Mouse (Mus musculus) adrenal gland (tissue): Measurements from ENCODE around the gene Gm5269.

Experiments used
- intact Hi-C: fragments of 180-260 bp; cut with DNase I; formaldehyde crosslinking; loops from one replicate; pipeline ENCODE4 v1.15.1; 2025
- long read RNA-seq, 2 experiments: library from polyadenylated mRNA; unstranded; transcript quantifications; one replicate each; pipeline ENCODE4 v2.0.0; 2020; ENCODE audit warnings: borderline replicate concordance in 1 of 2; ENCODE audit not compliant: insufficient replicate concordance in 1 of 2

The Gm5269 gene
- long read RNA-seq, experiment 1, result 0 reads
- long read RNA-seq, experiment 2, result 0 reads

DNA sequence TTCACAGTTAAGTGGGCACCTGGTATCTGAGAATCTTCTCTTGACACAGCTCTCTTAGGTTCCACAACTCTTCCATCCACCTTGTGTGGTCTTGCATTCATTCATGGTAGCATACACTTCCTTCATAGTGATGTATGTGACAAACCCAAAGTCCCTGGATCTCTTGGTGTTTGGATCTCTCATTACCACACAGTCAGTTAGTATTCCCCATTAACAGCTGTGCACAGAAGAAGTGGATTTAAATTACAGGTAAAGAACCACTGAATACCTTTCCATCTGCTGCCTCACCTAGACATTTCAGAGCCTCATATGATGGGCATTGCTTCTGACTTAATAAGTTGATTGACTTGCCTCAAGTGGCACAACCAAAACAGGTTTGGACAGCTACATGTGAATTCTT lies at the start of gene Gm5269:
Gene Gm5269 (minus strand): TSS at position 101 of the 400 bp plus-strand sequence.
- intact Hi-C loops, result no loop called here

DNA sequence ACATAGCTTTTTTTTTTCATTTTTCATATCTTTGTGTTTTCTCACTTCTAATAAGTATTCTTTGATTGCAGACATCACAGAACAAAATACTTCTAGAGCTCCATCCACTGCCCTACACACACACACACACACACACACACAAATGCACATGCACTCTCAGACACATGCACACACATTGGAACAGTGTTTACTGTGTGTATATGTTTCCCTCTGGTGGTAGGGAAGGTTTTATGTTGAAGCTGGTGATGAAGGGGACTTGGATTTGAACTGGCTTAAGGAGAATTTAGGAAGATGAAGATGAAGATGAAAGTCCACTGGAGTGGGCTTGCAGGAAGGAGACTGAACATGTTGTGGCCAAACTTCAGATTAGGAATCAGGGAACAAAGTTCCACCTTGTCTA lies 41.1 kb upstream of the Gm5269 start:
- intact Hi-C loops, result no loop called here

DNA sequence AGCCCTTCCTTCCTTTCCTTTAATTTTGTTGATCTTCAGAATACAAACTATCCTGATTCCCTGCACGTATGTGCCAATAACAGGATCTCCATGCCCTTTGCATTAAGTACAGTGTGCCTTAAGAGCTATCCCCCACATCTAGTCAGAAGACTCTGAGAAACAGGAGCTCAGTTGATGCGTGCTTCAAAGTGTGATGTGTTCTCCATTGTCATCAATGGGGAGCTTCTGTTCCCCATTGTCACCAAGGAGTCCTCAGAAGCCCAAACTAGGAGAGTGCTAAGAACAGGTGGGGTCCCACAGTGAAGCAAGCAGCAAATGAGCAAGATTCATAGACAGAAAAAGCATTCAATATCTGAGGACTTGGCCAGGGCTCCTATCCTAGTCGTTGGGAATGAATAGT lies 36.8 kb upstream of the Gm5269 start:
- intact Hi-C loops, result loop anchor here (5.0 kb wide), 2 partner anchors 90 to 105 kb away; no protein-coding TSS in a partner anchor

DNA sequence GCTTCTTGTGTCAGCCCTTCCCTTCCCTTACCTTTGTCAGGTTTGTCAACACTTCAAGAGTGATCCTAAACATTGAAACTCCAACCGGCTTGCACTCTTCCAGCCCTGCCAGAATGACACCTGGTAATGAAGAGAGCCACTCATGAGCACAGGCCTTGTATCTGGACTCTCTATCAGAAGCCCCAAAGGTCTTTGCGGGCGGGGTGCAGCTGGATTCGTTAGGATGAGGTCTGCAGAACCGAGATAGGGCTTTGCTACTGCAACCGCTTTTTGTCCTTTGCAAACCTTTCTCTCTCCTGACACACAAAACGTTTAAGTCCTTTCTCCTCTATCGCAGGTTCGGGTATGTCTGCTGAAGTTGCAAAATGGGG lies 36.3 kb upstream of the Gm5269 start, which contains the start of gene Slc40a1:
Gene Slc40a1 (minus strand): TSS at position 131 of the 371 bp plus-strand sequence.
- intact Hi-C loops, result loop anchor here (5.0 kb wide), 2 partner anchors 89 to 104 kb away; no protein-coding TSS in a partner anchor

DNA sequence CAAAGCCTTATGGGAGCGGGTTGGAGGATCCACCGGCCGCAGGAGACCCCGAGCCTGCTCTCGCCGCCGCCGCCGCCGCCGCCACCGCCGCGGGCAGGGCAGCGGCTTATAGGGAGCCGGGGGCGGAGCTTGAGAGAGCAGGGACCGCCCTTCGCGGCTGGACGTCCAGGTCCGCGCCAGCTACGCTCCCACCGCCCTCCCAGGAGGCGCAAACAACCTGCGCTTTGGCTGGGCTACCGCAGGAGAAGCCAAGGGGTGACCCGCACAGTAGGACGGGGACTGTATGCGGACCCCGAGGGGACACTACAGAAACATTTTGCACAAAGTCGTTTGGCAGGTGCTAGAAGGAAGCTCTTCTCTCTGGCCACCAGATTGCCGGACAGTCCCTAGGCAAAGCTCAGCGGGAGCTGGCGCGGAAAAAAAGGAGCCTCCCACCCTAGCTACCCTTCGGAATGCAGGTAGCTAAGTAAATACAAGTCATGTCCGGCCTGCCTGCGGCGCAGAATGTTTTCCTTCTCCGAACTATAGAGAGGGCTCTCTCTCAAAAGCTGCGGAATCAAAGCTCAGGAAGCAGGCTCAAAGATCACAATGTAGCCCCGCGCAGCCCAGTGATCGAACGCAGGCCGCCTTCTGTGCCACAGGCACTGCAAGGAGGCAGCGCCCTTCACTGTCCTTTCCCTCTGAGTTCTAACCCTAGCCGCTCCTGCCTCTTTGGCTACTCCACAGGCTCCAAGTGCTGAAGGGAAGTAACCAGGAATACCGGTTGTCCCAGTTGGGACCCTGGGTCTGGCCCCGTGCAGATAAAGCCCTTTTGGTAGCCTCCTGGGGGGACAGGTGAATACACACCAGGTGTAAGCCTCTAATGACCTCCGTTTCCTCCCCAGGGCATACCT lies 35.7 kb upstream of the Gm5269 start:
- intact Hi-C loops, result loop anchor here (5.0 kb wide), 2 partner anchors 88 to 103 kb away; no protein-coding TSS in a partner anchor

DNA sequence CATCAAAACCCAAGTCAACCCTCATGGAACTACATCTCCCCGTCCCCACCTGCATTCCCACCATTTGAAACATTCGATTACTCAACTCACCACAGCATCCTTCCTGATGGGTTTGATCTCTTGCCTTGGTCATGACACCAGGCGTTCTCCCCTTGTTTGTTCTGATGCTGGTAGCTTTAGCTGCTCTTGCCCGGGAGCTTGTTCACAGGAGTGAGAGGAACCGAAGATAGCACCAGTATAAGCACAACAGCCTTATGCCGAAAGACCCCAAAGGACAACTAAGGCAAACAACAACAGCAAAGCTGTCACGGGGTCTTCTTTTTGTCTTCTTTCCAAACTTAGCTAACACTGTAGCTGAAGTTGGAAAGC lies 35.0 kb upstream of the Gm5269 start:
- intact Hi-C loops, result loop anchor here (5.0 kb wide), 2 partner anchors 88 to 103 kb away; no protein-coding TSS in a partner anchor

DNA sequence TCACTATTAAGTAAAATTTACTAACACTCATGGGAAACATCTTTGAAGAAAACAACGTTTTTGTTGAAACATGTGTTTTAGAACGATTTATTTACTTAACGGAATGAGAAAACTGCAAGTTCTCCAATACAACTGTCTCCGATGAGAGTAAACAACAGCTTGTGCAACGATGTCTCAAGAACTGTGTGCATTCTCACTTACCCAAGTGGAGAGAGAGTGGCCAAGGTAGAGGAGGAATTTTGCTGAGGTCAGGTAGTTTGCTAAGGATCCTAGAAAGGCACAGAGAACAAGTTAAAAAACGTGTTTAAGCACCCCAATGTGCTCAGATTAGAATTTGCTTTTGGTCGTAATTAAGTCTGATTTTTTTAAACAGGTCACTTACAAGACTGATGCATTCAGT lies 34.4 kb upstream of the Gm5269 start:
- intact Hi-C loops, result no loop called here

DNA sequence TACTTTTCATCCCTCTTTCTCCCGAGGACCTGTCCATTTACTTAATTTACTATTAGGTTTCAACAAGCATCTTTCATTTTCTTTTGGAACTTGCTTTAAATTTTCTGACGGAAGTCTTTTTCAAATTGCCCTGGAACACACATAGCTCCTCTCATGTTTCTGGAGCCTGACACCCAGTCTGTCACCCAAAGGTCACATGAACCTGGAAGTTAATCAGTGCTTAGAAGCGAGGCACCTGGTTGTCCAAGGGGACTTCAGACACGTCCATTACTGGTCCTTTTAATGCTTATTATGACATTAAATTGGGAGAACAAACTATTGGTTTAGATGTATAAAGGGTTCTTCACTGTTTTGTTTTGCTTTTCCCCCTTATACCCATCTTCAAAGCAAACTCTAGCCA lies 33.2 kb upstream of the Gm5269 start:
- intact Hi-C loops, result no loop called here

DNA sequence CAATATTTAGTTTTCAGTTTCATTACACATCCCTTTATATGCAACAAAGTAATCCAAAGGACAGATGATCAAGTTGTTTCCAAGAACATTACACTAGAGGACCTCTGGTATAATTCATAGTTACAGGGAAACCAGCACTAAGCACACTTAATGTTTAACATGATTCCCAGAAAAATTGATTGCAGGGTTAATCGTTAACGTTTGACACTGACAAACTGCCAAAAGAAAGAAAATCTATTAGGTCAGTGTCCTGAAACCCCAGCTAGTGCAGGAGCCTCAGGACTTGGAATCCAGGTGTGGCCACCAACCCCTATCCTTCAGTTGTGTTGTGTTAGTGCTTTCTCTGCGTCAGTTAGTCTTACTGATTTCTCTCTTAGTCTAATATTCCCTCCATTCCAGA lies 30.6 kb upstream of the Gm5269 start:
- intact Hi-C loops, result no loop called here

DNA sequence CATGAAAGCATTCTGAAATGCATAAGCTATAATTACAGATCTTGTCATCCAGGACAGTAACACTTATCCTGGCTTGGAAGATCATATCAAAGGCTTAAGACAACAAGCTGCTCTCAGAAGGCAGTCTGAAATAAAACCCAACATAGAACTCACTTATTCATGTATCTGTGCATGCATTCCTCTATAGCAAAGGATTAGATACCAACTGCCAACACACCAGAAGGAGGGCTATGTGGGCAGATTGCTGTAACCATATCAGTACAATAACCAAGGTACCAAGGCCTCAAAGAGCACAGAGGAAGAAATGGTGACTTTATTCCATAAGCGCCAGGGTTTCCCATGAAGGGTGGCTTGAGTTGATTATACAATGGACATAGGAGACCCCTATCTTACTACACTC lies 29.7 kb upstream of the Gm5269 start:
- intact Hi-C loops, result no loop called here

DNA sequence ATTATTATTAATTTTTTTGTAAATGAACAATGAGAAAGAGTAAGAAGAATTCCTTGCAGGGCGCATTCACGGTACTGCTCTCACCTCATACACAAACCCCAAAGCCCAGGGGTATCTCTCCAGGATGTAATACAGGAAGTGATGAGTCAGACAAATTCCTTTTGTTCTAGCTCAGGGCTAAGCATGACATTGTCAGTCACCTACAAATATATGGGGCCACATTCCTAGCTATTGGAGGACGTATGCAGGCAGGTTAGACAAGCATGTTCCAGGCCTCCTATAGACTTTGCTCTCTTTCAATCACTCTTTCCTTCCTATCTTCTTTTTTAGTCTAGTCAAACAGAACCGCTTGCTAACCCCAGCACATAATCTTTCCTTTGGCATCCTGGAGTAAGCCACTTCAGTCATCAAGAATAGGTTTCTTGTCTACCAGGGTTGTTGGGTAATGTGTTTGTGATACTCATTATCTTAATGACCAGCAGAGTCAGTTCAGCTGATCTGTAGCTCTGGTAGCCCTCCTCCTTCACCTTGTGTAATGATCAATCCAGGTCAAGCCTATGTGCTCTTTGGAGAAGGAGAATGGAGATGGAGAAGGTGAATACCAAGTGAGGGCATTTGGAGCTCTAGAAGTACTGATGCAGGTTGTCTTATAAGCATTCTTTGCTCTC lies 27.2 kb upstream of the Gm5269 start:
- intact Hi-C loops, result no loop called here

DNA sequence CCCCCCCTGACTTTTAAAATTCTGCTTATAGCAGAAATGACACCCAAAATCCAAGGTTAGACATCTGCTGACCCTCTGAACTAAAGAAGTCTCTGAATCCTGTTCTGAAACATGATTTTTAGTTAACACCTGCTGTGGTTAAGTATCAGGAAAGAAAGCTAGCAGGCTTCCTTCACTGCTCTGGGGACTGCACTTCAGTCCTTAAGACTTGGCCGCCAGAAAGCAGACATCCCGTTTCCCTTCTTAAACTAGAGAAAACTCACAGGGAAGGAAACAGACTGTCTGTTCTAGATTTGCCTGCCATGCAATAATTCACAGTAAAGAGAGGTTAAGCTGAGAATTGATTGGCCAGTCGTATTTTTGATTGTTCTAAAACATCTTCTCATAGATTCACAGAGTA lies 26.1 kb upstream of the Gm5269 start:
- intact Hi-C loops, result no loop called here

DNA sequence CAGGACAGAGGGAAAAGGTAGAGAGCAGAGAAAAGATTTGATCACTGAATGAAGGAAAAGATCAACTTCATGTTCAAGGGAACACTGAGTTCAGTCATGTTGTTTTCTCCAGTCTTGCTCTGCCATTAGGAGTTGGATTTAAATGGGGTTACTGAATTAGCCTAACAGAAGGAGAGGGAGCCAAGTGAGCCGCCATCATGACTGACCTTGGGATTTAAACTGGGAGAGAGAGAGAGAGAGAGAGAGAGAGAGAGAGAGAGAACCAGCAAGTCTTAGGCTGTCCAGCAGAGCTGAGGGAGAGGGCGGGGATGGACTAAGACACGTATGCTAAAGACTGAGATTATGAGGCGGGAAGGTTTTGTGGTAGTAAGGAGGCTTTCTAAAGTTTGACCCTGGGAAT lies 24.2 kb upstream of the Gm5269 start:
- intact Hi-C loops, result no loop called here

DNA sequence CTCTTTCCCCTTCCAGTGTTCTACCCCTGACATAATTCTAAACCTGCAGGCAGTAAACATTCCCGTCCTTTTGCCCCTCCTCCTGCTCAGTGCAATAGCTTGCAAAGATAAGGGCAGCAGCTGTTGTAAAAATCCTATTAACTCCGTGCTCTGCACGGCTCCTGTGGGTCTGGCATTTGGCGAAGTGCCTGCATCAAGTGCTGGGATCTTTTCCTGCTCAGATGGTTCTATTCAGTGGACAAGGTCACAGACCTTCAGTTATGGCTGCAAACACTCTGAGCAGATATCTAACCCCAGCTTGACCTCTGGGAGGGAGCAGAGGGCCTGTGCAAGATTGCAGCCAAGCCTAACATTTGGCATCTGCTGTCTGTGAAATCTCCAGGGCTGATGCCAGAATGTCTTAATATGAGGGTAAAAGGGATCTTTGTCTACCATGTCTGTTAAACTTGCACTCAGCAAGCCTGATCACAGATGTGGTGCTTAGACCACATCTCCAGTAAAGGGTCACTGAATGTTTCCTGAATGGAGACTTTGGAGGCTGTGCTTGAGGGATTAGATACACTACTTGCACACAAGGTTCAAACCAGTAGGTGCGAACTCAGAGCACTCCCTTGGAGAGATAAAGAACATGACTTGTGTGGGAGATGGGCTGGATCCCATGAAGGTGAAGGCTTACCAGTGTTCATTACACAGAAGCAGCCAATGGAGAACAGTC lies 15.2 kb upstream of the Gm5269 start:
- intact Hi-C loops, result no loop called here

DNA sequence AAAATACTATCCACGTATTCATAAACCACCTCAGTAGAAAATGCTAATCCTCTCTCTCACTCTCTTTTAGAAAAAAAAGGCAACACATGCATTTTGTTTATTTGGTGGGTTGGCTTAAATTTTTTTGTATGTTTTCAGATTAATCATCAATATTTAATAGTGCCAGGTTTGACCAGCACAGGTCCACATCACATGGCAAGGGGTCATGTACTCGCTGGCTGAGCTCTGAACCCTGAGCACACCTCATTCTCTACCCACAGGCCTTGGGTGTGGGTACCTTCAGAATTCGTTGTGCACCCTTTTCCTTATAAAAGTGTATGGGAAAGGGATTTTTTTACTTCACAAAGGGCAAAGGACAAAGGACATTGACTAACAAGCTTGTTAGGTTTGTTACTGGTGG lies 14.1 kb upstream of the Gm5269 start:
- intact Hi-C loops, result no loop called here

DNA sequence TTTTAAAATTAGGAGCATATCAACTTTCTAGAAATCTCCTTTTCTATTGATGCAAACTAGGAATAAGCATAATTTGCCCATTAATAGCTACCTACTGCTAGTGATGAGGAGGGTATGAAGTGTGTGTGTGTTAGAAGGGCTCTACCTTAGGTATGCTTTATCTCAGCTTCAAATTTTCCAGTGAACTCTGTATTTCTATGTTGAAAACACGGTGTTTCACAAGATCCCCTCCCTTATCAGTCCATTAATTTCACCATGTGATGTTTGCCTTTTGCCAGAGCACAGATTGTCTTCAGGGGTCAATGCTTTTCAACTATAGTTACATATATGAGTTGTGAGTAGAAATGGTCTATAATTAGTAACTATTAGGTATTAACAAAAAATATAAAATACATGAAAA lies 8.0 kb upstream of the Gm5269 start:
- intact Hi-C loops, result no loop called here

DNA sequence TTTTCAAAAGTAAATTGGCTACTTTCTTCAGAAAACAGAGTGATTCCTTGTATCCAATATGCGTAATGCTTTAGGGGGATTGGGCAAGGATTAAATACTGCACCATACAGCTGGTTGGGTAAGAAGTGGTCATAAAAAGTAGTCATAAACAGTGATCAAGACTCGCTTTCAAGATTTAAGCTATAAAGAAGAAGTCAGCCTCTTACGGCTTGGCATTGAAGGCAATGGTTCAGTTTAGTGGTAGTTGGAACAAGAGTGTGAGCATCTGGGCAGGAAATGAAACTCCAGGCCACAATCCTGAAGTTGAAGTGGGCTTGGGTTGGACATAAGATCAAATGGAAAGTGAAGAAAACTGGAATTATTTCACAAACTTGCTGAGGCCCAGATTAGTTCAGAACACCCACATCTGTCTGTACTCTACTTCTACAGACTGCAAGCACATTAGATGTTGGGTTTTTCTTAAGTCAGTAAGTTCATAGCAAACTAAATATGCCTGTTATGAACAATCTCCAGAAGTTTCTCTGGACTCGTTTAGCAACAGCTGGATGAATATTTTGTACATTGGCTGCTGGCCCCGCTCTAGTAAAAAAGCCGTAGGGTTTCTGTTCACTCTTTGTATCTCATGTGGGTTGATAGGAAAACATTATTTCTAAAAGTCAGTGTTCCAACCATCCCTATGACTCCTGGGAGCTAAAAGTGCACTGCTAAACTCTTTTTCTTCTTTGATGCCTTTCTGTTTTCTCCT lies 4.3 kb upstream of the Gm5269 start:
- intact Hi-C loops, result no loop called here

DNA sequence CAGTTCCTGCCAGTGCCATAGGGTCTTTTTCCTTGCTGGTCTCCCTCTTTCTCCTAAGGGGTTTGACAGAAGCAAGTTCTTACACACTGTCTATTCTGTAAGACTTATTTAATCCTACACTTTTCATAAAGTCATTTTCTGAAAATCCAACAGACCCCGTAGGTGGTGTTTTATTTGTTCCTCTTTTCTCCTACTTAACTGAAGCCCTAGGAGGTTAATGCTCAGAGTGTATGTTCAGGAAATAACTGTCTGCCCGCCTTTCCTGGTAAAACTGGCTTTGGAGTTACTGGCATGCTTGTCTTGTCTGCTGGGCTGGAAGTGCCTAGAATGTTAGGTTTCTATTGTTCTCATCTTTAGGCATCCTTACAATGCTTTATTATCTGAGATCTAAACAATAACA lies 1.9 kb upstream of the Gm5269 start:
- intact Hi-C loops, result no loop called here

DNA sequence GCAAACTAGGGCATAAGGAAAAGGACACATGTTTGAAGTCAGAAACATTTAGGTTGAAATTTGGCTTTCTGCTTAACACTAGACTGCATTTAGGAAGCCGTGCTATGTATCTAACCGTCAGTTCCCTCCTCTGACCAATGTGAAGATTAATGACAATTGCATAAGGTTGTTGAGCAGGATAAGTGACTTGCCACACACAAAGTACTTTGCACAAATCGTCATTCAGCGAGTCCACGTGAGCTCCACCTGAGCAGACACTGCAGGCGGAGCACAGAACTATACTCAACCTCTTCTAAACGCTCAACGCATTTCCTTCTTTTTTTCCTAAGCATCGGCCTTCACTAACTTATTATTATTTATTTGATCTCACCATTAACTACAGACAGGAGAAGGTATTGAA lies 3.3 kb downstream of the Gm5269 start:
- intact Hi-C loops, result no loop called here

DNA sequence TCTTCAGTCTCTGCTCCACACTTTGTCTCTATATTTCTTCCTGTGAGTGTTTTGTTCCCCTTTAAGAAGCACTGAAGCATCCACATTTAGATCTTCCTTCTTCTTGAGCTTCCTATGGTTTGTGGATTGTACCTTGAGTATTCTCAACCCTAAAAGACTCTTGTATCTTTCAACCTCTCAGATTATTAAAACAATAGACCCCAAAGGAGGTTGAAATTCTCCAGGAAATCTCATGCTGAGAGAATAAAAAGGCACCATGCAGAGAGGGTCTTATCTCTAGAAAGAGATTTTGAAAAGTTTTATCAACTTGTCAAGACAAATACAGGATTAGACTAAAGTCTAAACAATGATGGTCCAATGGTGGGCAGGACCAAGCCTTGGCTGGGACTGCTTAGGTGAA lies 6.7 kb downstream of the Gm5269 start:
- intact Hi-C loops, result no loop called here

DNA sequence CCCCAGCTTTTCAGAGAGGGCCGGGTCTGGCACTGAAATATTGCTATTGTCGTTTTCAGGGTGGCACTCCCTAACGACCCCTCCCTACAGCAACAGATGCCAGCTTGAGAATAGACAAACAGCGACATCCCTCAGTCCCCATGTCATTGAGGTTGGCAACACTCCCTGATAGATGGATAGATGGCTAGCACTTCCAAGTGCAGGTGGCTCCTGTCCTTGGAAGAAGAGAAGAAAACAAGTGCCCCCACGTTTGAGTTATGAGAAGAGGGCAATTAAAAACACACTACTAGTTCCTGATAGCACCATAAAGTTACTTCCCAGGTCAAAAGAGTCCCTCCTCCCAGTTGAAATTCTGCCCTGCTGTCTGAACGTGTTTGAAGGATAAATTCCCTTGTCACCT lies 8.0 kb downstream of the Gm5269 start:
- intact Hi-C loops, result no loop called here
